Mouse (Mus musculus): ENCODE data around the gene Adarb2.

DNA sequence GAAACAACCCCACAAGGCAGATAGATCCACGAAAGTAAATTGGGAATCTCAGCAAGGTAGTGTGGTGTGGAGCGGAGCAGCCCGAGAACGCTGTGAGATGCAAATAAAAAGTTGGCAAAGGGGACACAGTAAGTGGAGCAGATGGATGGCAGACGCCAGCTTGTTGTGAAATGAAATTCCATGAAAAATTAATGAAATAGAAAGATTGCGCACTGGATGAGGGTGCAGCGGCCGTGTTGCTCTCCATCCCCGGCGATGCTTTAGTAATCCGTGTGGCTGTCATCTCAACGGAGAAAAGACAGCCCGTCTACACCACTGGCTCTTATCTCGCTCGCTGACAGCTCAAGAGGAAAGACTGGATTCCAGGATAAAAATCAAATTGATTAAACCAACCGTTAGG lies 4.7 kb downstream of the Adarb2 start:
- TF ChIP-seq CTCF (IDR thresholded peaks at IDR 0.05; ENCODE audit: low read depth) (no peak), EP300 (optimal IDR thresholded peaks at IDR 0.05) (no peak)
